Mouse (Mus musculus): ENCODE data around the gene Pdzd2.
A peak's percentile ranks its signal among the peaks of the same experiment; 100 is the strongest.

Pdzd2 gene

DNA sequence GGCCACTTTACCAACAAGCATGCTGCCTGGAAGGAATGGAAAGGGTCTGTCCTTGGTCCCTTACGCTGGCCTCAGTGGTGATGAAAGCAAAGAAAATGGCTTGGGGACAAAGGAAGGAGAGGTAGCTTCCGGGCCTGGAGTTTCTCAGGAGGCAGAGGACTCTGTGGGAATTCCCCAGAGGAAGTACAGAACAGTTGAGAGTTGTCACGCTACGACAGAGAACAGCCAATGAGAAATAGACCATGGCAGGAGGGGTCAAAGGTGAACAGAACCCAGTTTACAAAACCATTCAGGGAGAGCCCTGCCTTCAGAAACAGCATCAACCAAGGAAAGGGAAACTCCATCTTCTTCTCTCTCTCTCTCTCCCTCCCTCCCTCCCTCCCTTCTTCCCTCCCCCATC, 309.1 kb downstream of the Pdzd2 start:
- DNase-seq (ENCODE audit: low spot score) = no peak

DNA sequence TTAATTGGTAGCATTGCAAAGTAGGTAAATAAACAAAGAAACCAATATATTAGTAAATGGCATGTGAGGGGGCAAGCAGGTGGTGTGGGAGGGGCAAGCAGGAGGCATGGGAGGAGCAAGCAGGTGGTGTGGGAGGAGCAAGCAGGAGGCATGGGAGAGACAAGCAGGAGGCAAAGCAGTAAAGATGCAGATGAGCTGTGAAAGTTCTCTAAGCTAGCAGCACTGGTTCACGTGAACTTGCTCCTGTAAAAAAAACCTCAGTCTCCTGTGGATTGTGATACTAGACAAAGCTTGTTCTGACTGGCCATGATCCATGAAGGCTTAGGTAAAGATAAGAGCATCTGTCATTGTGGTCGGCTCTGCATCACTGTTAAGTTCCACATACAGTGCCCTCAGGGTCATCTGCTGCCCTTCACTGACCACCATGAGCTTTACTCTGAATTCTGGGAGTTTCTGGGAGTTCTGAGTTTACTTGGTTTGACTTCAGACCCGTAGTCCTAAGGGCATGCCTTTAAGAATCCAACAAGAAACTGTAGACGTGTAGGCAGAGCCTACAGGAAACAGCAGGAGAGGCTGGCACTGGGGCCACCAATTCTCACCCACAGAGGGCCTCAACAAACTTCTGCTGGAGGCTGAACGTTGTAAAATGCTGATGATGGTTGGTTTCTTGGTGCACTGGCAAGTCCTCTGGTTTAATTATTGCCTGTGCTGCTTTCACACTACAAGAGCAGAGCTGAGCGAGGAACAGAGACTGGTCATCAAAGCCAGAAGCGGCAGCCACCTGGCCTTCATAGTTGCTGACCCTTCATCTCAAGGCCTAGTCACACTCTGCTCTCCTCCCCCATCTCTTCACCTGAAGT, 309.9 kb downstream of the Pdzd2 start:
- no peak for DNase-seq (ENCODE audit: low spot score)

DNA sequence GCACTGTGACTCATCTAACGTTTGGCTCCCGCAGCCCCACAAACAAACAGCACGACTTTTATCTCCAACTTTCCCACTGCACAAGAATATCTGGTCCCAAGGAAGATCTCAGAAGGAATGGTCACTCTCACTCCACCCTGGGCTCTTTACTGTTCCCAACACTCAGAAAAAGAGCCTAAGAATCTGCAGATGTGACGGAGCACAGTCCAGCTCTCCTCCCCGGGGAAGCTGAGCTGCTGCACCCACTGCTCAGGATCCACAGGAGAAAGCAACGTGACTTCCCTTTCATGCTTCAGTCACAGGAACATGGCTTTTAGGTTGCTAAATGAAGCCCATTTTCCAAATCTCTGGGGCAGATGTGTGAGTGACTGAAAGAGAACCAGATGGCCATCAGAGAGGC, 311.9 kb downstream of the Pdzd2 start:
- DNase-seq (ENCODE audit: low spot score) = no peak

DNA sequence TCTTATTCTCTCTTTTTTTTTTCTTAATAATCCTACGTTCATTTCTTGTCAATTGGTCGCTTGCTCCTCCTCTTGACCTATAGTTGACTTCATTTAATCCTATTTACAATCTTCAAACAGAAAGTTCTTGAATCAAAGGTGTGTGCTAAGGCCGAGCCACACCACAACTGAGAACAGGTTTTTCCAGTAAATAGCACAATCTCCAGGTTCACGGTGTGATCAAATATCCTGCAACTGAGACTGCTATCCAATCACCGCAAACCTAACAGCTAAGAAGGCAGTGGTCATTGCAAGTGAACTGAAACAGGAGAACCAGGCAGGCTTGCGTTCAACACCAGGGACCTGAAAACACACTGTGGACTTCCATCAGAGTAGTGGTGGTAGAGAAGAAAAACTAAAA, 313.4 kb downstream of the Pdzd2 start:
- DNase-seq (ENCODE audit: low spot score) = no peak

DNA sequence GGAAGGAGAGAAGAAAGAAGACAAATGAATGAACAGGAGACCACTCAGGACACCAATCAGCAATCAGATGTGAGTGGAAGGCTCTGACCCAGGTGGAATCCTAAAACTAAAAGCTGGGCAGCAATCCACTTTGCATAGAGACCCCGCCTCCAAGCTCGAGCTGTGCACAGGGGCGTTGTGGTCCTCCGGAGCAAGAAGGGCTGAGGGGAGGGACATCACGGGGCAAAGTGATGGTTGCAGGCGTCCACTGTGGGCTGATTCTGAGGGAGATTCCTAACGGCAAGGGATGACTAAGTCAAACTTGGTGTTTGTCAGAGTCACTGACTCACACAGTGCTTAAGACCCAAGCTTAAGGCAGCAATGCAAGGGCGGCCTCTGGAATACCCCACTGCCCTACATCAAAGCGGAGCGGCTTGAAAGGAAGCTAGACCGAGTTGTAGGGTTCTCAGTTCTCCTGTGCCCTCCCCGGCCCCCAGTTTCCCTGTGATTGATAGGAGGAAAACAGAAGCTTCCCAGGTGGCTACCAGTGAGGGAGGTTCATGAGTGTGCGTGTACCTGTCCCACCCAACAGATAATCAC, 314.6 kb downstream of the Pdzd2 start:
- no peak for DNase-seq (ENCODE audit: low spot score)

DNA sequence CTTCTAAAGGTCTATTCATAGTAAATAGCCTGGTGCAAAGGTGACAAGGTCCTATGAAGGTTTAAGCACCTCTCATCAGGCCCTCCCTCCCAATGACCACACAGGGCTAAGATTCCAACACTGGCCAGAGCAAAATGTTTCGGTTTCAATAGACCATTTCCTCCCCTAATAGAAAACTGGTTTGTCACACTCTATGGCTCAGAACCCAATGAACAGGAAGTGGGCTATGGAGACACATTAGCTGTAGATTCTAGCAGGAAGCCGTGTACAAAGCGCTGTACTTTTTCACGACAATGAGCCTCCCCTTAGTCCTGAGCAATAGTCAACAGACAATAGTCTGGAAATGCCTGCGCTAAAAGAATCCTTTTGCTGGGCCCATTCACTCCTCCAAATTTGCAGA, 315.5 kb downstream of the Pdzd2 start:
- no peak for DNase-seq (ENCODE audit: low spot score)

DNA sequence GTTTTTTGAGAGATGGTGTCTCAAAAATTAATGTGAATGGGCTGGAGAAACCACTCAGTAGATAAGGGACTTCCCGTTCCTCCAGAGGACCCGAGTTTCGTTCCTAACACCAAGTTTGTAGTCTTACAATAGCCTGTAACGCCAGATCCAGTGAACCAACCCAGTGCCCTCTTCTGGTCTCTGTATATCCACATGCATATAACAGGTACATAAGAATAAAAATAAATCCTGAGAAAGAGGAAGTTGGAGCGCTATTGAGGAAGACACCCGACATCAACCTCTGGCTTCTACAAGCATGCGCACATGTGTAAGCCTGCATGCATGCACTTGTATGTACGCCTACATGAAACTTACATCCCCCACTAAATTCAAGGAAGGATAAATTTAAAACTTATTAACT, 318.8 kb downstream of the Pdzd2 start:
- no peak for DNase-seq (ENCODE audit: low spot score)

DNA sequence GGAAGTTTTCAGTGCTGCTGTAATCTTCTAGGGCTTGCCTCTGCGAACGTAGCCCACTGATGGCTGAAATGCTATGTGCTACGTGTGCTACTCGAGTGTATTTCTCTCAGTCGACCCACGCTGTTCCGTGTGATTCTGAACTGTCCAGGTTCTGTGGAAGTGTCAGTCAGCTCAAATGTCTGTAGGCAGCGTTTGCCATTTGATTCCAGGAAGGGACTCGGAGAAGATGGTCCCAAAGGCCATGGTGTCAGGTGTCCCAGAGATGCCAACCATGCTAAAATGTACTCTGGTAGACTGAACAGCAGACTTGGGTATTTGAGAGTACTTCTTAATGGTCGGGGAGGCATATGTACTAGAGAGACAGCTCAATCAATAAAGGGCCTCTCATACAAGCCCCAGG, 319.3 kb downstream of the Pdzd2 start:
- DNase-seq (ENCODE audit: low spot score) = no peak

DNA sequence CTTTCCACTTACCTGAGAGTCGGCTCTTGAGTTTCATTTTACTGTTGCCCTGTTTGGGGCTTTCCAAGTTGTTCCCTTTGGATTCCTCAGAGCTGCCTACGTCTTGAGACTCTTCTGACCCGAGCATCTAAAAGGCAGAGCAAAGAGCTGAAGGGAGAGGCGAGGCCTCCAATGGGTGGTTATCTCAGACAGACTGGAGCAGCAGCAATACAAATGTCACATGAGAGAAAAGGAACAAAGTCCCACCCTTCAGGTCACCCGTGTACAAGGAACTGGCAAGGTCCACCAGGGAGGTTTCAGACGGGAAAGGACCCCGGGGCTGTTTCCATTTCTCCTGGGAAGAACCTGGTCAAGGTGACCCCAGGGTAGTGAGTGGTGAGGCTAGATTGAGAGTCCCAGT, 320.3 kb downstream of the Pdzd2 start:
- DNase-seq (ENCODE audit: low spot score) = no peak

DNA sequence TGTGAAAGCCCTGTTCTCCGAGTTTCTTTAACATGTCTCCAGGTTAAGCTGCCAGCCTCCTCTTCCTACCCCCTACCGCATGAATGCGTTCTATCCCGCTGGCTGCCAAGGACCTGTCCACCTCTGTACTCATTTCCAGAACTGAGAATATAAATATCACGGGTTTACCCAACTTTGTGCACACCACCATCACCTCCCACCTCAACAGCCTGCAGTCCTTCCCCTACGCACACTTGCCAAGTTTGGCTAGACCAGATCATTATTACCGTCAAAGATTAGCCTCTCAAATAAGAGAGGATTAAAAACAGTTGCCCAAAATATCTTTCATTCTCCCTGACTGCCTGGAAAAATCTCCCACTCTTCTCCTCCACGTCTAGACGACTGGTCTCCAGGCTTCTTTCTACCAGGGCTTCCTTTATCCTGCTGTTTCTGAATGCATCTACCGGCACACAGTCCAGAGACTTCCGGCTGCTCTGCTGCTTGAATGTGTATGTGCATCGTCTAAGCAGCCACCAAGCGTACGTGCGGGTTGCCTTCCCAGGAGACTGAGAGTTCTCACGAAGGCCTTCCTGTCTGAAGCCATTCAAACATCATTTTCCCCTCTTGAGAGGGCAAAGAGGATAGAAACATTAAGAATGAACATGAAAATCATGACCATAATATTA, 324.1 kb downstream of the Pdzd2 start:
- DNase-seq (ENCODE audit: low spot score) = no peak

DNA sequence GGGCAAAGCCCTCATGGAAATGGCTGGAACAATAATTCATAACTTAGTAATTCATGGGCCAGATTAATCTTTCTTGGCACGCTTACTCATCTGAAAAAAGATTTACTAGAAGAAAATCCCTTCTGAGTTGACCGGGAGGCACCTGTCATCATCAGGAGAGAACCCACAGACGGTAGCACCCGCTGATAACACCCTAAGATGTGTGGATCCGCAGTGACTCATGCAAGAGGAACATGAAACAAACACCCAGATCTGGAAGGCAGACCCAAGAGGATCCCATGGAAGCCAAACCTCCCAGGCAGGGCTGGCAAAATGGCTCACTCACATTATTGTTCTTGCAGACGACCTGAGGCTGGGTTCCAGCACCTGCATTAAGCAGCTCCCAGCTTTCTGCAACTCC, 325.0 kb downstream of the Pdzd2 start:
- DNase-seq (ENCODE audit: low spot score) = no peak

DNA sequence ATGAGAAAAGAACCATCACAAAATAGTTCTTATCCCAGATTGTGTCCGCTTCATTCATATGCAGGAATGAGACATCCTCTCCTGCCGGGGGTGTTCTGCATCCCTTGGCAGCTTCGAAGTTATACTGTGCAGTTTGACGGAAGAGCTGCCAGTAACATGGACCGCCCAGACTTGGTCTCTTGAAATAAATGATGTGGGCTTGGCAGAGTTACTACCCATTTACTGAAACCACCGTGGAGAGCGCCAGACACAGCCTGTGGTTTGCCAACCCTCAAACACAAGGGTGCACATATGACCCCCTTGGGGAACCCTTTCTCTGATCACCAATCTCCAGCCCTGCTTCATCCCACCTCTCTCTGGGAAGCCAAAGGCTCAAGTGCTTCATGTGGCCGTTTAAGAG, 331.5 kb downstream of the Pdzd2 start:
- no peak for DNase-seq (ENCODE audit: low spot score)

DNA sequence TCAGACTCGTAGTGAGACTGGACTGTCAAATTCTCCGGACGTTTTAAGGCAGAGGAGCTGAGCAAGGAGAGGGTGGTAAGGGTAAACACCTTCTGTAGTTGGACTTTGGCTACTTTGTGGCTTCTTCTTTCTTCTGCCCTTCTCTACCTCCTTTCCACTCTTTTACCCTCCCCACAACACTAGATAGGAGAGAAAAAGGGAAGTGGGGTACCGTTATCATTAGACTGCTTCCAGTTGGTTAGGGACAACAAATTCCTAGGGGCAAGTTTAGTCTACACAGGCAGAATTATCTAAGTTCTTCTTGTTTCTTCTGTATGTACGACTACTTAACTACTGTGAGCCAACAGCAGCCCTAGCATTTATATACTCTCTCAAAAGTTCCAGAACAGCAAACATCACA, 334.1 kb downstream of the Pdzd2 start:
- no peak for DNase-seq (ENCODE audit: low spot score)

DNA sequence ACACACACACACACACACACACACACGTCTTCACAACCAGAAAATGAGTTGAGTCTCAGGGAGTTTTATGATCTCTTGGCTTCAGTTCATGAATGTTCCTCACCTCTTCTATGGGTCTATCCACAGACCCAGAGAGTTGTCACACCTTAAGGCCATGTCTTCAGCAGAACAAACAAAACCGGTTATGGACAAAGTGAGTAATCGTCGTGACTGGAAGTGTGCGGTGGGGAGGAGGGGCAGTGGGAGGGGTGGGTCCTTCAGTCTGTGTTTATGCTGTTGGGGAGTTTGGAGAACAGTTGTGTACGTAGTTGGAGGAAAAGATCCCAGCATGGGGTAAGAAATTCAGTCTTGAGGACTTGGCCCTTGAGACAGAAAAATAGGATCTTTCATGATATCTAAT, 342.7 kb downstream of the Pdzd2 start:
- no peak for DNase-seq (ENCODE audit: low spot score)

DNA sequence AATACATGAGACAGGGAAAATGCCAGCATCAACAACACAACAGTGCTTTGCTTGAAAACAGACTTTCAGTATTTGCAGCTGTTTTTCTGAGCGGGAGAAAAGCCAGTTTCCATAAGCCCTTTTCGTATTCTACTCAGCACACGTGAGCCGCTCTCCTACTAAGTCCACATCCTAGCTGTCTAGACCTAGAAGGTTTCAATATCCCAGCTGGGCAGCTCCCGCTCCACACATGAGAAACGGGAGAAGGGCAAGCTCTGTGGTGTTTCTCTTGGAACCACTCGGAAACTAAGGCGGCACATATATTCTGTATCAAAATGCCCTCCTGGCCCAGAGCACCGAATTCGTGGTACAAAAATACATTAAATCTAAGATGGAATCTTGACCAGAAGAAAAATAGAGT, 345.0 kb downstream of the Pdzd2 start:
- no peak for DNase-seq (ENCODE audit: low spot score)

DNA sequence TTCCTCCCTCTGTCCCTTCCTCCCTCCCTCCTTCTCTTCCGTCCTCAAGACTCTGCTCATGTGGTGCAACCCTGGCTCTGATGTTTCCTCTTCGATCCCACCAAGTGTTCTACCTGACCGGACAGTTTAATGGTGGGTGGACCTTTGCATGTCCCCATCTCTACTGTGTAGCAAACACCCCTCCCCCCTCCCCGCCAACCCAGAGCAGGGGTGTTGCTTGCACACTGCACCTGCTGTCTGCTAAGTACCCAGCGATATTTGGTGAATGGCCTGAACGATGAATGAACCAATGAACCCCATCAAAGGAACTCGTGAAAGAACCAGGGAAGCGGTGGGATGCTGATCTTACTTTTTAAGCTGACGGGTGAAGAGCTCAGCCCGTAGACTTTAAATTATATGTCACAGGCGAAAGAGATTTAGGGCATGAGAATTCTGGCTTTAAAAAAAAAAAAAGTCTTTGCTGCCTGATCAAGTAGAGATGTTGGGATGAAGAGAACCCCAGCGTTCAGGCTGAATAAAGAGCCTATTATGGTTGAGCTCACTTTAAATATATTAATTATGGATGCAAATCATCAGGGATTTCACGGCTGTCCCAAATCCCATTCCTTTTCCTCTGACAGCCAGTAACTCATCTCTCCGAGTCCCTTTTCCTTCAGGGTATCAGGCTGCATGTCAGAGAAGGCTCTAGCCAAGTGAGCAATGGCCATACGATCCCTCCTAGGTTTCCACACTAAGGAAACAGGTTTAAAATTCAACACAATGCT, 350.8 kb downstream of the Pdzd2 start:
- DNase-seq (ENCODE audit: low spot score) = no peak

DNA sequence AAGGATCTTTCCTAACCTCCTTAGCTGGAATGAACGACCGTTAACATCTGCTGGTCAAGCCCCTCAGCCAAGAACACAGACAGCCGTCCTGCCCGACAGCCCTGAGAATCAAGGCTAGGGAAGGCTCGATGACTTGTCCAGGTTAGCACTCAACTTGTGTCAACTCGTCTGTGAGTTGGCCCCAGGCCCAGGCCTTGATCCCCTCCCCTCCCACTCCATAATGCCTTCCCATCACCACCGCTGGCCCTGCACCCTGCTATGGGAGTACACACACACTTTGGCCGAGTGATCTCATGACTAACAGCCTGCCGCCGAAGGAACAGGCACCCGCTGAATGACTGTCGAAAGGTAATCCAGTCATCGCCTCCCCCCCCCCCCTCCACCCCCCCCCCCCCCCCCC, 355.0 kb downstream of the Pdzd2 start:
- no peak for DNase-seq (ENCODE audit: low spot score)

DNA sequence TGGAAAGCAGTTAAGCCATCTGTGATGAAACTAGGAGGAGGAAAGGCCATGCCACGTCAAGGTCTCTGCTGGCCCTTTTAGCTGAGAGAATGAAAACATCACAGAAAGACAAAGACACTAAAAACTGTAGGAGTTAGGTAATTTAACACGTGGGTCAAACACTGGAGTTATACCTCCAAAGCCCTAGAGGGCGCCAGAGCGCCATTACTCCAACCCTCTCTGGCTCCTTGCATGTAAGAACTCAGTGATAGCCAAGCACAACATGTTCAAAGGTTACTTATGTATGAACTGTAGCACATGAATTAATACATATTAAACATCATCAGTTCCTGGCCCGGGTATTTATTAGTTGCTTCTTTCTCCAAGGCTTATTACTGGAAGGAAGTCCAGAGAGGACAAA, 359.2 kb downstream of the Pdzd2 start:
- DNase-seq (ENCODE audit: low spot score) = peak; percentile 71

DNA sequence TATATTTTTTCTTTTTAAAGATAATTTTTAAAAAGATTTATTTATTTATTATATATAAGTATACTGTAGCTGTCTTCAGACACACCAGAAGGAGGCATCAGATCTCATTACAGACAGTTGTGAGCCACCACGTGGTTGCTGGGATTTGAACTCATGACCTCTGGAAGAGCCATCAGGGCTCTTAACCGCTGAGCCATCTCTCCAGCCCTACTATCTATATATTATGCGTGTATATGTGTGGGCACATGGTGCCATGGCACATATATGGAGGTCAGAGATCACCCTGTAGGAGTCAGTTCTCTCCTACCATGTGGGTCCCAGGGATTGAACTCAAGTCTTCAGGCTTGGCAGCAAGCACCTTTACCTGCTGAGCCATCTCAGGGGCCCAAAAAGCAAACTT, 359.7 kb downstream of the Pdzd2 start:
- no peak for DNase-seq (ENCODE audit: low spot score)

DNA sequence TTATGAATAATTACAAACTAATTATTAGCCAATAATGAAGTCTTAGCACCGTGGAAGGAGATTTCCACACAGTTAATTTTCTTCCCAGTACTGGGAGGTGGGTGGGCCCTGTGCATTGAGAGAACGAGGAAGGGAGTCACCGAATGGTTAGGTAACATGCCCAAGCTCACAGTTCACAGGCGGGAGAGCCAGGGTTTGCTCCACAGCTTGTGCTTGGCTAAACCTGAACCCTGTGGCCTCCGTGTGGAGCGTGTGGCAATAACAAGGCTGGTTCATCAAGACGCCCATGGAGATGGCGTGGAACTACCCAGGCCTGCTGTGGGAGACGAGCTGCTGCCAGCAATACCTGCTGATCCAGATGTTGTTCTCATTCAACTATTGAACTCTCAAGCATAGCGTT, 361.9 kb downstream of the Pdzd2 start:
- no peak for DNase-seq (ENCODE audit: low spot score)

DNA sequence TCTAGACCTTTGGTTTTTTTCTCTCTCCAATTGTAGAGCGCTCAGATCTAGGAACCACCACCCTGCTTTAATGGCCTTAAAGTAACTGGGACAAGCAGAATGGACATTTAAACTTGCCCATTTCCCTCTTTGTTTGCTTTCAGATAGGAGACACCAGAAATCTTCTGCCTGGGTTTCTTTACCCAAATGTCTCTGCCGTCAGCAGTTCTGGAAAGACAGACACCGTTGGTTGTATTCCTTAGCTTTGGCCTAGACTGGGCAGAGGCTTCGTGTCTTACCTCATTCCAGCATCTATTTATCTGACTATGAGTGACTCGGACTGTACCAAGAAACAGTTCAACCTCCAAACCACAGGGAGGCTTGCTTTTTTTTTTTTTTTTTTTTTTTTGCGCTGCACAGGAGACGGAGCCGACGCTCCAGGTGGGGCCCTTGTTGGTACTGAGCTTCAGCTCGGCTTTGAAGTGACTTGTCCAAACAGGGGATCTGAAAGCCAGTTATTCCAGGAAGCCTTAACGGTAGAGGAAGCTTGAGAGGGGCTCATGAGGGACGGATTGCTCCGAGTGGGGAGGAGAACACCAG, 363.1 kb downstream of the Pdzd2 start:
- DNase-seq (ENCODE audit: low spot score) = no peak

DNA sequence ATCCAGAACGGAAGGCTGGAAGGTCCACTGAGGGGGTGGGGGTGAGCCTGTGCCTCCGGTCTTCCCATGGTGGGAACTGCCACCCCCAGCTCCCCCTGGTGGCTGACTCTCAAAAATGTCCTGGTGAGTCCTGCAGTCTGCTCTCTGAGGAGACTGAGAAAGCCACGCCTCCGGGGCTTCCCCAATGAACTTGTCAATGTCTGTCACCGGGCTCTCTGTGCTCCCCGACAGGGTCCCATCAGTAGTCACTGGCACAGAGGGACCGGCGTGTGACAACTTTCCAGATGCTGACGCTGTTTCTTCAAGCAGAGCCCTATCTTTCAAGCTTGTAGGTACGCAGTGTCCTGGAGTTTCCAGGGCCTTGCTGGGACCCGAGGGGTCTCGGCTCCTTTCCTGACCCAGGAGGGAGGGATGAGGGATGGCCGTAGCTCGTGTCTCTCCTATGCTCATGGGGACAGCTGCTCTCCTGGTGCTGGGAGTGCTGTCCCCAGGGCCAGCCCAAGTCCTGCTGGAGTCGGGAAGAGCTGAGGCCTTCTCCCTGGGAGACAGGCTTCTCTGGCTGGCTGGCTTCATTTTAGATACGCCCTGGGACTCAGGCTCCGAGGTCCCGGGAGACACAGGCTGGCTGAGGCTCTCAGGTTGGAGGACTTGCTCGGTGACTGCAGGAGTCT, 363.9 kb downstream of the Pdzd2 start:
- DNase-seq (ENCODE audit: low spot score) = peak; percentile 37
